Mouse (Mus musculus) megakaryocyte, embryonic 14.5 days (primary cell): Measurements from ENCODE around the gene Mrpl4.

ENCODE experiments used
- FLI1 ChIP-seq: IDR thresholded peaks from 2 replicates; pipeline ENCODE4 v1.6.1; 2012; ENCODE audit warnings: low read length, inconsistent platforms, mixed read lengths
- GATA1 ChIP-seq: IDR thresholded peaks from 3 replicates; pipeline ENCODE4 v1.6.1; 2012; ENCODE audit warnings: mixed read lengths, low read length, inconsistent platforms, borderline replicate concordance

- no peak for TF ChIP-seq GATA1
- TF ChIP-seq FLI1: no peak
These were observed 28.8 kb downstream of the Mrpl4 start for GRCm38 (mm10) chr9:21031251-21031895.
